Mouse (Mus musculus) liver, embryonic 14.5 days (tissue): ENCODE measurements around the gene Plscr5. TPM values are rescaled to one million over a fixed set of nuclear protein-coding genes. Genes with fewer than 3 reads are reported as not detected.

Experiments
- ATAC-seq: fragments of 200-750 bp; cut with Nextera tagmentation; 2 replicates; pipeline ENCODE4 v1.8.0; 2017; ENCODE audit warnings: moderate number of reproducible peaks, mild to moderate bottlenecking, moderate library complexity; ENCODE audit not compliant: insufficient read depth
- DNase-seq, 3 experiments: peaks; one replicate each; pipeline ENCODE4 v3.0.0-alpha.2; 2012 to 2013; ENCODE audit warnings: low read depth in 3 of 3, low spot score in 3 of 3
- H3K27ac ChIP-seq: fragments of 300-500 bp; sonication (generic); 2 replicates; pipeline ENCODE4 v1.5.1; 2014; ENCODE audit warnings: moderate library complexity, mild to moderate bottlenecking, control low read depth, inconsistent platforms
- H3K27me3 ChIP-seq: fragments of 300-500 bp; sonication (generic); 2 replicates; pipeline ENCODE4 v1.6.1; 2014; ENCODE audit warnings: mild to moderate bottlenecking, low read length, moderate library complexity; ENCODE audit not compliant: control insufficient read depth, insufficient read depth
- H3K36me3 ChIP-seq: fragments of 300-500 bp; sonication (generic); replicated peaks from 2 replicates; pipeline ENCODE4 v1.6.1; 2014; ENCODE audit warnings: low read depth; ENCODE audit not compliant: control insufficient read depth, insufficient read depth
- H3K4me1 ChIP-seq, 2 experiments: fragments of 200-500 bp in 1 of 2; fragments of 300-500 bp in 1 of 2; sonication (generic) in 1 of 2; replicated peaks; 2 replicates each; pipeline ENCODE4 v1.6.1; 2012 to 2014; ENCODE audit warnings: antibody characterized with exemption in 1 of 2, inconsistent platforms in 1 of 2, low read length in 1 of 2; ENCODE audit not compliant: control insufficient read depth in 2 of 2, insufficient read depth in 2 of 2
- H3K4me2 ChIP-seq: fragments of 300-500 bp; sonication (generic); 2 replicates; pipeline ENCODE4 v1.6.1; 2014; ENCODE audit warnings: low read depth, mild to moderate bottlenecking, control low read depth, moderate library complexity
- H3K4me3 ChIP-seq, 2 experiments: fragments of 200-500 bp in 1 of 2; fragments of 300-500 bp in 1 of 2; sonication (generic) in 1 of 2; 2 replicates each; pipeline ENCODE4 v1.5.1; 2012 to 2014; ENCODE audit warnings: low read depth in 2 of 2, low read length in 2 of 2, mild to moderate bottlenecking in 2 of 2, control low read depth in 1 of 2, inconsistent platforms in 1 of 2, moderate library complexity in 1 of 2; ENCODE audit not compliant: insufficient read depth in 1 of 2
- H3K9ac ChIP-seq: fragments of 300-500 bp; sonication (generic); replicated peaks from 2 replicates; pipeline ENCODE4 v1.6.1; 2014; ENCODE audit warnings: mild to moderate bottlenecking, control low read depth, moderate library complexity
- H3K9me3 ChIP-seq: fragments of 300-500 bp; sonication (generic); 2 replicates; pipeline ENCODE4 v1.6.1; 2016; ENCODE audit warnings: low read length, mixed read lengths; ENCODE audit not compliant: control insufficient read depth
- CTCF ChIP-seq: IDR thresholded peaks from 2 replicates; pipeline ENCODE4 v1.5.1; 2016; ENCODE audit warnings: antibody characterized with exemption, low read depth, control low read depth
- EP300 ChIP-seq: IDR thresholded peaks from 2 replicates; pipeline ENCODE4 v1.6.1; 2016; ENCODE audit warnings: antibody characterized with exemption, low read depth
- WGBS: fragments of 180-500 bp; shearing (Covaris S2); extraction: QIAGEN DNeasy Blood & Tissue Kit; methylation state at CpG from one replicate; pipeline ENCODE4 v1.1.7; 2014; ENCODE audit not compliant: insufficient replicate concordance; 5-methylcytosine and 5-hydroxymethylcytosine counted together
- polyA plus RNA-seq, 2 experiments: library from polyadenylated mRNA; depleted of rRNA in 1 of 2; stranded (reverse) in 1 of 2; unstranded in 1 of 2; fragments of >200 nt; fragmentation: Nextera tagmentation in 1 of 2; extraction: Ambion mirVana in 1 of 2; gene quantifications; 2 replicates each; pipeline versions ENCODE4 v1.2.1 to v1.2.3; 2012 to 2014

Plscr5 gene
- polyA plus RNA-seq, 2 experiments = not detected

GRCm38 (mm10) chr9:92178861-92179469, 13.8 kb upstream of the Plscr5 start:
- Histone ChIP-seq H3K36me3 (no peaks in the 10 kb centered on the region), H3K4me3 (no peak overlapping the region), H3K9me3 (no peaks in the 10 kb centered on the region), H3K27ac (no peak overlapping the region), H3K27me3 (no peaks in the 10 kb centered on the region), H3K4me1 (no peaks in the 10 kb centered on the region), H3K9ac (no peak overlapping the region), H3K4me2 (no peak overlapping the region)
- ATAC-seq (no peak), DNase-seq (no peak)
- TF ChIP-seq EP300 (no peak), CTCF (no peak)
- 62% methylated on average over 2 of the region's 2 CpGs for WGBS

GRCm38 (mm10) chr9:92191295-92191694, 1.4 kb upstream of the Plscr5 start:
- Histone ChIP-seq H3K4me2 (no peak overlapping the region), H3K4me1 (no peaks in the 10 kb centered on the region), H3K27me3 (no peaks in the 10 kb centered on the region), H3K9me3 (no peaks in the 10 kb centered on the region), H3K9ac (no peak overlapping the region), H3K27ac (no peak overlapping the region), H3K4me3 (no peak overlapping the region), H3K36me3 (no peaks in the 10 kb centered on the region)
- no peak for ATAC-seq
- no peak for DNase-seq
- TF ChIP-seq CTCF (0 out of 2 replicates have a peak, but pooled peaks have one; percentile 18), EP300 (no peak)
- 48% methylated on average over 2 of the region's 2 CpGs for WGBS

GRCm38 (mm10) chr9:92198408-92198807, 5.7 kb downstream of the Plscr5 start:
- no peak for ATAC-seq

GRCm38 (mm10) chr9:92199564-92199963, 6.8 kb downstream of the Plscr5 start:
- Histone ChIP-seq H3K9me3 (no peaks in the 10 kb centered on the region), H3K4me2 (no peak overlapping the region), H3K9ac (no peak overlapping the region), H3K27me3 (no peaks in the 10 kb centered on the region), H3K4me3 (no peak overlapping the region), H3K36me3 (no peaks in the 10 kb centered on the region), H3K27ac (no peak overlapping the region), H3K4me1 (no peaks in the 10 kb centered on the region)
- TF ChIP-seq EP300 (no peak), CTCF (no peak)
- no peak for DNase-seq
- ATAC-seq = no peak
- WGBS = 65% methylated on average over 5 of the region's 5 CpGs

More at GRCm38 (mm10) chr9:92198408-92198807, 5.7 kb downstream of the Plscr5 start:
- H3K9me3 ChIP-seq = no peaks in the 10 kb centered on the region
- H3K27me3 ChIP-seq = no peaks in the 10 kb centered on the region
- no peak overlapping the region for H3K27ac ChIP-seq
- H3K4me2 ChIP-seq = no peak overlapping the region
- H3K4me3 ChIP-seq = no peak overlapping the region
- no peak for TF ChIP-seq EP300
- TF ChIP-seq CTCF = no peak
- no peak for DNase-seq
- WGBS = 37% methylated on average over 3 of the region's 3 CpGs
- H3K9ac ChIP-seq = no peak overlapping the region
- no peaks in the 10 kb centered on the region for H3K36me3 ChIP-seq
- H3K4me1 ChIP-seq = no peaks in the 10 kb centered on the region

- no peak overlapping the region for H3K27ac ChIP-seq
- DNase-seq (no peak), ATAC-seq (no peak)
- 64% methylated on average over 2 of the region's 2 CpGs for WGBS
- no peaks in the 10 kb centered on the region for H3K27me3 ChIP-seq
- no peak overlapping the region for H3K4me2 ChIP-seq
- no peaks in the 10 kb centered on the region for H3K9me3 ChIP-seq
- H3K9ac ChIP-seq = no peak overlapping the region
- no peak overlapping the region for H3K4me3 ChIP-seq
- no peaks in the 10 kb centered on the region for H3K4me1 ChIP-seq
- TF ChIP-seq CTCF (no peak), EP300 (no peak)
- no peaks in the 10 kb centered on the region for H3K36me3 ChIP-seq
Measured at GRCm38 (mm10) chr9:92204397-92204796, 11.7 kb downstream of the Plscr5 start.
